Mouse (Mus musculus) forebrain, embryonic 11.5 days (tissue): ENCODE data around the gene Ptrh1. TPM values are rescaled to one million over a fixed set of nuclear protein-coding genes. Genes with fewer than 3 reads are reported as not detected.

Experiments used
- ATAC-seq: fragments of 200-750 bp; cut with Nextera tagmentation; replicated peaks from 2 replicates; pipeline ENCODE4 v1.8.0; 2017; ENCODE audit warnings: moderate TSS enrichment; ENCODE audit not compliant: low FRiP score
- DNase-seq: peaks from one replicate; pipeline ENCODE4 v3.0.0-alpha.2; 2017; ENCODE audit warnings: low spot score
- H3K27ac ChIP-seq: fragments of 300-500 bp; sonication (generic); 2 replicates; pipeline ENCODE4 v1.5.1; 2014; ENCODE audit warnings: low read depth, low read length
- H3K27me3 ChIP-seq: fragments of 300-500 bp; sonication (generic); 2 replicates; pipeline ENCODE4 v1.6.1; 2014; ENCODE audit warnings: mild to moderate bottlenecking, low read length, mixed read lengths; ENCODE audit not compliant: control insufficient read depth, insufficient read depth
- H3K36me3 ChIP-seq: fragments of 300-500 bp; sonication (generic); 2 replicates; pipeline ENCODE4 v1.6.1; 2014; ENCODE audit warnings: mild to moderate bottlenecking, low read length, moderate library complexity, mixed read lengths; ENCODE audit not compliant: control insufficient read depth, insufficient read depth
- H3K4me1 ChIP-seq: fragments of 300-500 bp; sonication (generic); replicated peaks from 2 replicates; pipeline ENCODE4 v1.6.1; 2014; ENCODE audit warnings: low read length, mixed read lengths; ENCODE audit not compliant: control insufficient read depth, insufficient read depth
- H3K4me2 ChIP-seq: fragments of 300-500 bp; sonication (generic); 2 replicates; pipeline ENCODE4 v1.6.1; 2014; ENCODE audit warnings: low read depth, mild to moderate bottlenecking, low read length, moderate library complexity, mixed read lengths; ENCODE audit not compliant: severe bottlenecking
- H3K4me3 ChIP-seq: fragments of 300-500 bp; sonication (generic); 2 replicates; pipeline ENCODE4 v1.5.1; 2014; ENCODE audit warnings: low read depth, low read length
- H3K9ac ChIP-seq: fragments of 300-500 bp; sonication (generic); 2 replicates; pipeline ENCODE4 v1.6.1; 2014; ENCODE audit warnings: low read length
- H3K9me3 ChIP-seq: fragments of 300-500 bp; sonication (generic); 2 replicates; pipeline ENCODE4 v1.6.1; 2016; ENCODE audit warnings: low read length, mixed read lengths; ENCODE audit not compliant: control insufficient read depth
- WGBS: fragments of 180-500 bp; shearing (Covaris S2); extraction: QIAGEN DNeasy Blood & Tissue Kit; methylation state at CpG from one replicate; pipeline ENCODE4 v1.1.7; 2014; 5-methylcytosine and 5-hydroxymethylcytosine counted together
- polyA plus RNA-seq: library from polyadenylated mRNA; unstranded; fragments of >200 nt; fragmentation: Nextera tagmentation; extraction: Ambion mirVana; gene quantifications from 2 replicates; pipeline ENCODE4 v1.2.1, GENCODE M21; 2014

The Ptrh1 gene
- polyA plus RNA-seq, 1 experiment from 2014 or later: 3.3 TPM

- H3K9ac ChIP-seq: no peak overlapping the region
- H3K4me2 ChIP-seq: no peak overlapping the region
- ATAC-seq: no peak
- WGBS: 89% methylated on average over 14 of the region's 14 CpGs
- H3K4me3 ChIP-seq: no peak overlapping the region
- no peak for DNase-seq
- H3K4me1 ChIP-seq: 0 out of 2 replicates have a peak, but pooled peaks cover 2% of the 10 kb centered on the region
- no peak overlapping the region for H3K27ac ChIP-seq
- H3K27me3 ChIP-seq: no peaks in the 10 kb centered on the region
- no peaks in the 10 kb centered on the region for H3K9me3 ChIP-seq
- H3K36me3 ChIP-seq: no peaks in the 10 kb centered on the region
Measured at GRCm38 (mm10) chr2:32761361-32761760, 14.2 kb upstream of the Ptrh1 start.

- H3K27me3 ChIP-seq: no peaks in the 10 kb centered on the region
- H3K36me3 ChIP-seq: no peaks in the 10 kb centered on the region
- H3K4me2 ChIP-seq: no peak overlapping the region
- 99% methylated on average over 4 of the region's 4 CpGs for WGBS
- no peak overlapping the region for H3K9ac ChIP-seq
- H3K27ac ChIP-seq: no peak overlapping the region
- ATAC-seq: no peak
- no peaks in the 10 kb centered on the region for H3K9me3 ChIP-seq
- DNase-seq: no peak
- no peaks in the 10 kb centered on the region for H3K4me1 ChIP-seq
- no peak overlapping the region for H3K4me3 ChIP-seq
Measured at GRCm38 (mm10) chr2:32761859-32762258, 13.7 kb upstream of the Ptrh1 start.

GRCm38 (mm10) chr2:32763353-32763752 is 12.2 kb upstream of the Ptrh1 start:
- WGBS: 90% methylated on average over 3 of the region's 3 CpGs
- Histone ChIP-seq H3K9me3 (no peaks in the 10 kb centered on the region), H3K36me3 (no peaks in the 10 kb centered on the region), H3K4me3 (no peak overlapping the region), H3K4me1 (no peaks in the 10 kb centered on the region), H3K9ac (no peak overlapping the region), H3K4me2 (no peak overlapping the region), H3K27ac (no peak overlapping the region), H3K27me3 (no peaks in the 10 kb centered on the region)
- no peak for ATAC-seq
- DNase-seq: no peak

- ATAC-seq: no peak
- H3K36me3 ChIP-seq: no peaks in the 10 kb centered on the region
- no peak overlapping the region for H3K9ac ChIP-seq
- peaks cover 2% of the 10 kb centered on the region; the same call in 1 of the 2 replicates for H3K4me1 ChIP-seq
- no peak overlapping the region for H3K4me3 ChIP-seq
- no peaks in the 10 kb centered on the region for H3K27me3 ChIP-seq
- H3K4me2 ChIP-seq: no peak overlapping the region
- DNase-seq: no peak
- no peak overlapping the region for H3K27ac ChIP-seq
- H3K9me3 ChIP-seq: no peaks in the 10 kb centered on the region
- 87% methylated on average over 12 of the region's 12 CpGs for WGBS
Measured at GRCm38 (mm10) chr2:32767241-32767640, 8.3 kb upstream of the Ptrh1 start.

- no peaks in the 10 kb centered on the region for H3K27me3 ChIP-seq
- no peaks in the 10 kb centered on the region for H3K36me3 ChIP-seq
- 53% methylated on average over 19 of the region's 19 CpGs for WGBS
- no peak for DNase-seq
- ATAC-seq: no peak
- H3K27ac ChIP-seq: no peak overlapping the region
- no peak overlapping the region for H3K9ac ChIP-seq
- H3K4me3 ChIP-seq: no peak overlapping the region
- H3K9me3 ChIP-seq: no peaks in the 10 kb centered on the region
- no peak overlapping the region for H3K4me2 ChIP-seq
- H3K4me1 ChIP-seq: peaks cover 2% of the 10 kb centered on the region; the same call in 1 of the 2 replicates
Measured at GRCm38 (mm10) chr2:32768661-32769285, 6.8 kb upstream of the Ptrh1 start.

- Histone ChIP-seq H3K4me3 (no peak overlapping the region), H3K36me3 (no peaks in the 10 kb centered on the region), H3K27ac (no peak overlapping the region), H3K9me3 (no peaks in the 10 kb centered on the region), H3K27me3 (no peaks in the 10 kb centered on the region), H3K4me1 (peaks cover 2% of the 10 kb centered on the region; the same call in 1 of the 2 replicates), H3K4me2 (no peak overlapping the region), H3K9ac (no peak overlapping the region)
- 61% methylated on average over 5 of the region's 5 CpGs for WGBS
- DNase-seq: no peak
- ATAC-seq: no peak
Measured at GRCm38 (mm10) chr2:32769327-32770085, 6.1 kb upstream of the Ptrh1 start.

- ATAC-seq (no peak), DNase-seq (no peak)
- Histone ChIP-seq H3K27ac (no peak overlapping the region), H3K27me3 (no peaks in the 10 kb centered on the region), H3K9ac (no peak overlapping the region), H3K4me2 (no peak overlapping the region), H3K4me3 (no peak overlapping the region), H3K9me3 (no peaks in the 10 kb centered on the region), H3K36me3 (no peaks in the 10 kb centered on the region), H3K4me1 (peaks cover 9% of the 10 kb centered on the region; the same call in 1 of the 2 replicates)
- 30% methylated on average over 12 of the region's 12 CpGs for WGBS
Measured at GRCm38 (mm10) chr2:32771886-32772285, 3.7 kb upstream of the Ptrh1 start.

- Histone ChIP-seq H3K9me3 (no peaks in the 10 kb centered on the region), H3K4me1 (peaks cover 9% of the 10 kb centered on the region; the same call in 1 of the 2 replicates)
- WGBS: 88% methylated on average over 8 of the region's 8 CpGs
Measured at GRCm38 (mm10) chr2:32772626-32773279, 2.8 kb upstream of the Ptrh1 start.

More at GRCm38 (mm10) chr2:32772626-32773279, 2.8 kb upstream of the Ptrh1 start:
- Histone ChIP-seq H3K9ac (no peak overlapping the region), H3K4me2 (no peak overlapping the region), H3K36me3 (no peaks in the 10 kb centered on the region), H3K27me3 (no peaks in the 10 kb centered on the region), H3K27ac (no peak overlapping the region), H3K4me3 (no peak overlapping the region)
- no peak for DNase-seq
- ATAC-seq: no peak
